Mouse (Mus musculus): ENCODE measurements at regions not wholly inside any gene's neighbourhood (a gene's known extent, or its start where the extent isn't known, plus 50 kb on each side); places are given as distances from the start of the nearest gene placed in this dataset.

Small RNAs in the stretch of these regions (microRNA-seq; reads per million reads assigned to microRNA genes)
- gene Gm23659 = 0 reads per million in 2 experiments

Data from heart, postnatal 4 days (tissue).